Mouse (Mus musculus) thymus, postnatal 25 days (tissue): Measurements from ENCODE around the gene Tspan14.
A peak's percentile ranks its signal among the peaks of the same experiment; 100 is the strongest.

Experiments
- DNase-seq: peaks from one replicate; pipeline ENCODE4 v3.0.0; 2022

Tspan14 gene

GRCm38 (mm10) chr14:40968051-40968450 lies 1.4 kb upstream of the Tspan14 start:
- DNase-seq, result no peak

- DNase-seq, result no peak
These were observed 942 bp upstream of the Tspan14 start for GRCm38 (mm10) chr14:40967598-40967900.

GRCm38 (mm10) chr14:40966862-40967597 lies 423 bp upstream of the Tspan14 start:
- DNase-seq, result peak; percentile 95

- no peak for DNase-seq
These were observed 875 bp downstream of the Tspan14 start for GRCm38 (mm10) chr14:40965507-40966356.

GRCm38 (mm10) chr14:40964881-40965280 lies 1.7 kb downstream of the Tspan14 start:
- no peak for DNase-seq

- no peak for DNase-seq
These were observed 2.4 kb downstream of the Tspan14 start for GRCm38 (mm10) chr14:40964214-40964610.

DNA sequence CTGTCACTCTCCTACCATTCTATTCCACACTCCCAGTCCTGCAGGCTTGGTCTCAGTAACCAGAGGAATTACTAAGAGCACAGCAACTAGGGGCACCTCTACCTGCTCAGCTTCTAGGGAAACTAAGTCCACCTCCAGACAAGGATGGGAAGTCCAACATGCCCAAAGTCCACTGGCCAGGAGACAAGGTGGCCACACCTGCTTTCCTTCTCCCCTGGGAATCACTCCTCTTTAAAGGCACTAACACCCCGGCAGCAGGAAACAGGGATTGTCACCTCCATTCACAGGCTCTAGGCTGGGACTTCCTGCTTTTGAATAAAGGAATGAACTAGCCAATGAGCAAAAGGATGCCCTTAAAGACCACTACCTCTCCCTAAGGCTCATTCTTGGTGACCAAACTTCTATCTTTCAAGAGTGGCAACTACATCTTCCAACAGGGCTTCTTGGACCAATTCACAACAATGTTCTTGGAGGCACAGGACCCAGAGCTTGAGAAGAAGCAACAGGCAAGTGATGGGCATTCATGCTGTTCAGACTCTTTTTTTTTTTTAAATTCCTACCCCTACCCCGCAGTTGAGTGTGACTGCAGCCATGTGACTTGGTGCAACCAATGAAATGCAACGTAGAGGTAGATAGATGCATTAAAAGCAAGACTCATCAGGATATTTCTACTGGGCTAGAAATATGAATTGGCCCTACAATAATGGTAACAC lies 3.0 kb downstream of the Tspan14 start:
- no peak for DNase-seq

DNA sequence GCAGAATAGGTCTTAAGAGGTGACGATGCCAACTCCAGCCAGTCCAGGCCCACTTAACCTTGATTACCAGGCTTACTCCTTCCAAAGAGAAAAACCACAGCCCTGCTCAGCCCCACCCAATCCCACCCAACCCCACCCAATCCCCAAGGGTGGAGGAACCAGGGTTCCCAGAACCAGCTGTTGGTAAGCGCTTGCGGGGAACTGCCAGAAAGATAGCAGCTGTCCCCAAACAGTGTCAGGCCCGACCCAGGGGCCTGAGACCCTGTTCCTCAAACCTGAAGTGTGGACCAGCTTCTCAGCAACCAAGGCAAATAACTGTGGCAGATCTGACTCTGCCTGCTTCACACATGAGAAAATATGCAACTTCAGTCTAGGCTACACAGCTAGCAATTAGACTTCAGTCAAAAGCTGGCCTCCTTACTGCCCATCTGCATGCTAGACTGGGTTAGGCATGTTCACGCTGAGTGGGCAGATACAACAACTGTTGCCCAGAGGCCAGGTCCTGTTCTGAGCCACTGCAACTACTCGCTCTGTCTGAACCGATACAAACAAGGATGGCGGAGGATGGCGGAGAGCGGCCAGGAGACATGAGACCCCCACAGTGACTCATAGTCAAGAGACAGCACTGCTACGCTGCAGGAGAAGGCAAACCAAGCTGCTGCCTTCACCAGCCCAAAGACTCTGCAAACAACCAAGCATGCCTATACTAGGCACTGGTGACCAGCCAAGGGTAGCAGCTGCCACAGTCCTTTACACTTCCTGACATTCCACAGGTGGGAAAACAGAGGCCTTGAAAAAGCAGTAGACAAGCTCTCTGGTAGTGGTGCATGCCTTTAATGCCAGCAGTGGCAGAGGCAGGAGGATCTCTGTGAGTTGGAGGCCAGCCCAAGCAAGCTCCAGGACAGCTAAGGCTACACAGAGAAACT lies 4.0 kb downstream of the Tspan14 start:
- DNase-seq, result no peak

DNA sequence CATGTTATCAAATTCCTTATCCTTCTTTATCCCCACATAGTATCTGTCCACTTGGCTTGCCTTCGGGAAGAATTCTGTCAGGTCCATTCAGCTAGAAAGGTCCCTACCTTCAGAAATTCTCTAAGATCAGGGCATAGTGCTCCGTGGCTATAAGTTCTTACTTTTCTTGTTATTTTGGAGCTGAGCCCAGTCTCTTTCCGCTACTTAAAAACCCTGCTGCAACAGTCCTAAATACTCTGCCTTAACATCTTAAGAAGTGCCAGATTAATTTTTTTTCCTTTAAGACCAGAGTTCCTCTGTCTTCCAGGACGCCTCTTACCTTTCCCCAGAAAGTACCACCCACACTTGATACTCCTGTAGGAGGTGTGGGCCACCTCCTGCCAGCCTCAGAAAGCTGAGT lies 6.4 kb downstream of the Tspan14 start:
- DNase-seq, result no peak

DNA sequence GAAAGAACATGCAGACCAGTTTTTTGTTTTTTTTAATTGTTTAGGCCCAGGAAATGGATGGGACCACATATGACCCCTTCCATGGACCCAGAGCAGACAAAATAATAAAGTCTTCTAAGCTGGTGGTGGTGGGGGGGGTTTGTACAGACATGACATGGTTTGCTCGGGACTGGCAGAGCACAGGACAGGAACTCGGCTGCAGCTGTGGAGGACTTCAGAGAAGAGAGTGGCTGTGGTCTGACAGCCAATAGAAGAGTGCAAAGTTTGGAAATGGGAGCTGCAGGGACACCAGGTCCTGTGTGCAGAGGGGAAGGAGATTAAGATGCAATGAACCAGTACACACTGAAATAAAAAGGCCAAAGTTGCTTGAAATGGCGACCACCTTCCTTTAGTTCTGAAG lies 7.0 kb downstream of the Tspan14 start:
- no peak for DNase-seq

- peak; percentile 47 for DNase-seq
These were observed 7.6 kb downstream of the Tspan14 start for GRCm38 (mm10) chr14:40958986-40959381.

GRCm38 (mm10) chr14:40958083-40958985 lies 8.3 kb downstream of the Tspan14 start:
- DNase-seq, result no peak

GRCm38 (mm10) chr14:40957607-40958006 lies 9.0 kb downstream of the Tspan14 start:
- DNase-seq, result no peak

DNA sequence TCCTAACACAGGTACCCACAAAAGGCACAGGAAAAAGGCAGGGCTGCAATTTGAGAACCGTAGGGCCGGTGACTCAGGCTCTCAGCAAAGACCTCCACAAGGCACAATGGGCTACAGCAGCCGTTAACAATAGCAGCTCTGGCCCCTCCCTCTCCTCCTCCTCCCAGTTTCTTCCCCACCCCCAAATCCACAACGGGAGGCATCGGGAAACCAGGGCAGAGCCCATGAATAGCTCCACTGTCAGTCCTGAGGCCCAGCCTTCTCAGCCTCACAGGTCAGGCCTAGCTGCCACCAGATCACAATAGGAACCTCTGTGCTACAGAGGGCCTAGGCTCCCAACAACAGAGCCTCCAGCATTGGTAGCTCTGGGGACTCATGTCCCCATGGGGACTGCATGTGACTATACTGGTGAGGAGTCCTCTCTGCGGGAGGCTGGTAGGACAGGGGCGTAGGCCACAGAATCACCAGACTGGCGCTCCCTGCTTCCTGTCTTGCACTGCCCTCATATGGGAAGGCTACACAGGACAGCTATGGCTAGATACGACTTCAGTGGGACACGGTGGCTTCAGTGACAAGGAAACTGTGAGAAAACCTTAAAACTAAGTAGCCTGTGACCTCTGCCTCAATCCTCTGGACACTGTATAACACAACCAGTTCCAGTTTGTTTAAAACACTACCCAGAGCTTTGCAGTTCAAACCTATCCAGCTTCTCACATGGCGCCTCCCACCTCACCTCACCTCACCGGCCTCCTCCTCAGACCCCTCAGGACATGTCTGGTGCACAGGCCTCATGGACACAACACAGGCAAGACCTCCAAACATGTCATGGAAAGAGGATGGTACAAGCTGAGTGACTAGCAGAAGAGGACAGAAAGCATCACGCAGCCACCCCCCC lies 10.1 kb downstream of the Tspan14 start:
- no peak for DNase-seq

- peak; percentile 73 for DNase-seq
These were observed 10.9 kb downstream of the Tspan14 start for GRCm38 (mm10) chr14:40955596-40956251.

- DNase-seq, result no peak
These were observed 11.5 kb downstream of the Tspan14 start for GRCm38 (mm10) chr14:40955146-40955545.

DNA sequence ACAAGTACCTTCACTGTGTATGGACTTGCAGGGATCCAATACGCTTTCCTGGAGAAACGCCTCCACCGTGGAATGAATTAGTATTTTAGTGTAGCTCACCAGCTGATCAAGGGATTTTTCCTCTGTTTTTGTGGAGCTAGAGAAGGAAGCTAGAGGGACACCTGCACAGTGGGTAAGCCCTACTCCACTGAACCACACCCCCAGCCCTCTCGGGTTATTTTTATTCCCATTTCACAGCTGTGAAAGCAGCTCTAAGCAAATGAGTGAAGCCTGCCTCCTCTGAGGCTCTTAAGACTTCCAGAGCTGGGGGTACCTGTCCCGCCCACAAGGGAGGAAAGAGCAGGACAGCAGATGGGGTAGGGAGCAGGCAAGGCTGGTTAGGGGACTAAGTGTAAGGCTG lies 13.2 kb downstream of the Tspan14 start:
- no peak for DNase-seq

DNA sequence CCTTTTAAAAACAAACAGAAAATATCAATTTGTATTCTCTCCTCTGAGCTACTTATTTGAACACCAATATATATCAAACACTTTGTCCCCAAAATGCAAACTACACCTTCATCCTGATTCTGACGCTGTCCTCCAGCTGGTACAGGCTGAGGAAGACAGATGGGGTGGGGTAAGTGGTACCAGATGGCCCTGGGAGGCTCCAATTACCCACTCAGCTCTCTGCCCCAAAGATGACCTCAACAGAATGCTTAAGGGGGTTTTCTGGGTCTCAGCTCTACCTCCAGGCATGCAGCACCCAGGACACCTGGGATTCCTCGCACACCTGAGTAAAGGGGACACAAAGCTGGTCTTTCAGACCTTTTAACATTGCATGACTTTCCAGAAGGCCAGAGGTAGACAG lies 13.9 kb downstream of the Tspan14 start:
- no peak for DNase-seq

DNA sequence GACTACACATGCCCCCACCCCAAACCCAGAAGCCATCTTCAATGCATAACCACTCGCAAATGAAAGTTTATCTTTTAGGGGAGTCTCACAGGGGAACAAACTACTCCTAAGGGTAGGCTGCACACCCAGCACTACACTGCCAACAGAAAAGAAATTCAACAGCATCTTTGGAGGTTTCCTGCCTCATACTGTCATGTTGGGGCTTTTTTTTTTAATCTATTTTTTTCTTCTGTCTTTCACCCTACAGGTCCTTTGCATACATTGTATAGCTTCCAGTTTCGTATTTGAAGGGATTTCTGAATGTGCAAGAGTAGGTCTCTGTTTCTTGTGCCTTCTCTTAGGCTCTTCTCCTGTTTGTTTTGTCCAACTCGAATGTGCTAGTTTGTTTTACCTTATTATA lies 14.3 kb downstream of the Tspan14 start:
- no peak for DNase-seq
